Mouse (Mus musculus) G1E (cell line): ENCODE data around the gene Amotl2. TPM values are rescaled to one million over a fixed set of nuclear protein-coding genes. Genes with fewer than 3 reads are reported as not detected.
"Not testable (repeated sequence)": the region's sequence is repeated elsewhere in the genome, so short reads cannot be mapped to it uniquely, and the experiment has no call there.

Source experiments
- ATAC-seq: 2 replicates; pipeline ENCODE4 v1.8.0; 2016; ENCODE audit warnings: mild to moderate bottlenecking; ENCODE audit not compliant: insufficient number of reproducible peaks, poor library complexity, low FRiP score, severe bottlenecking; ENCODE audit errors: extremely low read depth
- DNase-seq: peaks from one replicate; pipeline ENCODE4 v3.0.0; 2012; ENCODE audit warnings: low spot score
- H3K27me3 ChIP-seq: 2 replicates; pipeline ENCODE4 v1.6.1; 2012; ENCODE audit warnings: mild to moderate bottlenecking, low read length, inconsistent platforms; ENCODE audit not compliant: insufficient read depth
- H3K36me3 ChIP-seq: replicated peaks from 2 replicates; pipeline ENCODE3; 2012; ENCODE audit warnings: mild to moderate bottlenecking, inconsistent platforms
- H3K4me1 ChIP-seq: 2 replicates; pipeline ENCODE4 v1.6.1; 2012; ENCODE audit warnings: low read depth, low read length, inconsistent platforms, mixed read lengths; ENCODE audit not compliant: insufficient read depth
- H3K4me3 ChIP-seq: 2 replicates; pipeline ENCODE4 v1.5.1; 2012; ENCODE audit warnings: low read depth, mild to moderate bottlenecking, inconsistent platforms, low read length, moderate library complexity, mixed read lengths
- H3K9me3 ChIP-seq: replicated peaks from 2 replicates; pipeline ENCODE4 v1.6.1; 2012; ENCODE audit warnings: inconsistent platforms
- CTCF ChIP-seq: IDR thresholded peaks from 2 replicates; pipeline ENCODE4 v1.5.1; 2012; ENCODE audit warnings: low read depth, low read length, inconsistent platforms, mixed read lengths
- GATA1 ChIP-seq: IDR thresholded peaks from 2 replicates; pipeline ENCODE4 v1.6.1; 2012; ENCODE audit warnings: borderline replicate concordance, low read length, inconsistent platforms, mixed read lengths
- GATA2 ChIP-seq: IDR thresholded peaks from 2 replicates; pipeline ENCODE4 v1.6.1; 2012; ENCODE audit warnings: low read depth, low read length, inconsistent platforms, borderline replicate concordance
- POLR2AphosphoS5 ChIP-seq: IDR thresholded peaks from 2 replicates; pipeline ENCODE4 v1.6.1; 2012; ENCODE audit warnings: low read depth, low read length, inconsistent platforms; ENCODE audit not compliant: insufficient replicate concordance
- TAL1 ChIP-seq: conservative IDR thresholded peaks from 2 replicates; pipeline ENCODE4 v1.6.1; 2012; ENCODE audit warnings: low read depth, low read length, inconsistent platforms, mixed read lengths
- polyA plus RNA-seq: library from polyadenylated mRNA; stranded (reverse); fragments of >175 nt; gene quantifications from 2 replicates; pipeline ENCODE4 v1.2.3, GENCODE M21; 2012
- total RNA-seq, 2 experiments: library from RNA; stranded (forward) in 1 of 2; stranded (reverse) in 1 of 2; fragments of 200-1000 nt in 1 of 2; fragments of >200 nt in 1 of 2; fragmentation: Nextera tagmentation in 1 of 2; gene quantifications; 2 replicates each; pipeline ENCODE4 v1.2.3; 2014 to 2017

Amotl2 gene
- total and polyA plus RNA-seq, 3 experiments: 1.4 TPM; not detected in 2

GRCm38 (mm10) chr9:102762836-102763235 lies 46.4 kb downstream of the Amotl2 start:
- Histone ChIP-seq H3K36me3 (no peaks in the 10 kb centered on the region), H3K27me3 (peaks cover 11% of the 10 kb centered on the region; the same call in 1 of the 2 replicates), H3K9me3 (no peaks in the 10 kb centered on the region), H3K4me3 (no peak overlapping the region), H3K4me1 (no peaks in the 10 kb centered on the region)
- no peak for TF ChIP-seq TAL1
- no peak for TF ChIP-seq GATA2
- no peak for TF ChIP-seq POLR2AphosphoS5
- TF ChIP-seq GATA1: no peak
- no peak for TF ChIP-seq CTCF
- ATAC-seq (no peak), DNase-seq (no peak)

DNA sequence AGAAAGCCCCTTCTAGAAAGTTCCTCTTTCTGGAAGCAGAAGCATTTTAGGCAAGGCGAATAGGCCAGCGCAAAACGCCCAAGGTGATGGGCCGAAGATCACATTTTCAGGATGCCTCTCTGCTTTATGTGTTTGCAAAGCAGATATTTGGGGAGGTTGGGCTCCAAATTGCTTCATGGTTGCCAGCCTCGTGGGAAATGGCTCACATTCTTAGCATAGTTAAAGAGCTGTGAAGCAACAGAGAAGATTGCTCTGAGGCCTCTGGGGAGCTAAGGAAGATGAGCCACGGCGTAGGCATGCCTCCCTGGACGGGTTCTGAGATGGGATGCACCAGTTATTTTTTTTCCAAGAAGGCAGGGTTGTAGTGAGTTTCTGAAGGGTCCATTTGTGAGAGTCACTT lies 47.0 kb downstream of the Amotl2 start:
- no peak for TF ChIP-seq GATA1
- TF ChIP-seq TAL1: no peak
- ATAC-seq: no peak
- no peaks in the 10 kb centered on the region for H3K9me3 ChIP-seq
- no peaks in the 10 kb centered on the region for H3K36me3 ChIP-seq
- H3K4me3 ChIP-seq: no peak overlapping the region
- no peak for DNase-seq
- peaks cover 11% of the 10 kb centered on the region; the same call in 1 of the 2 replicates for H3K27me3 ChIP-seq
- no peaks in the 10 kb centered on the region for H3K4me1 ChIP-seq

GRCm38 (mm10) chr9:102764540-102764939 lies 48.1 kb downstream of the Amotl2 start:
- not testable (repeated sequence) for H3K4me1 ChIP-seq, DNase-seq, H3K27me3 ChIP-seq, H3K9me3 ChIP-seq, H3K4me3 ChIP-seq, H3K36me3 ChIP-seq, ATAC-seq

GRCm38 (mm10) chr9:102766741-102767140 lies 50.3 kb downstream of the Amotl2 start:
- H3K36me3 ChIP-seq: no peaks in the 10 kb centered on the region
- no peak for ATAC-seq
- H3K9me3 ChIP-seq: no peaks in the 10 kb centered on the region
- DNase-seq: no peak
- TF ChIP-seq CTCF: no peak
- no peak for TF ChIP-seq GATA1
- no peak for TF ChIP-seq POLR2AphosphoS5
- no peak for TF ChIP-seq TAL1
- TF ChIP-seq GATA2: no peak
- H3K4me1 ChIP-seq: no peaks in the 10 kb centered on the region
- no peak overlapping the region for H3K4me3 ChIP-seq
- peaks cover 8% of the 10 kb centered on the region; the same call in 1 of the 2 replicates for H3K27me3 ChIP-seq

GRCm38 (mm10) chr9:102769257-102769656 lies 52.8 kb downstream of the Amotl2 start:
- ATAC-seq (no peak), DNase-seq (no peak)
- Histone ChIP-seq H3K27me3 (0 out of 2 replicates have a peak, but pooled peaks cover 8% of the 10 kb centered on the region), H3K36me3 (no peaks in the 10 kb centered on the region), H3K9me3 (no peaks in the 10 kb centered on the region), H3K4me3 (no peak overlapping the region), H3K4me1 (no peaks in the 10 kb centered on the region)
- TF ChIP-seq GATA1 (no peak), TAL1 (no peak), GATA2 (no peak), CTCF (no peak), POLR2AphosphoS5 (no peak)

GRCm38 (mm10) chr9:102770190-102770589 lies 53.7 kb downstream of the Amotl2 start:
- H3K36me3 ChIP-seq: no peaks in the 10 kb centered on the region
- TF ChIP-seq TAL1 (no peak), CTCF (no peak), POLR2AphosphoS5 (no peak)
- no peaks in the 10 kb centered on the region for H3K4me1 ChIP-seq
- no peaks in the 10 kb centered on the region for H3K9me3 ChIP-seq
- no peak for ATAC-seq
- H3K4me3 ChIP-seq: no peak overlapping the region
- H3K27me3 ChIP-seq: 0 out of 2 replicates have a peak, but pooled peaks cover 8% of the 10 kb centered on the region
- no peak for DNase-seq

- Histone ChIP-seq H3K36me3 (no peaks in the 10 kb centered on the region), H3K4me3 (no peak overlapping the region), H3K9me3 (no peaks in the 10 kb centered on the region), H3K27me3 (0 out of 2 replicates have a peak, but pooled peaks cover 8% of the 10 kb centered on the region), H3K4me1 (no peaks in the 10 kb centered on the region)
- TF ChIP-seq GATA2: no peak
- no peak for TF ChIP-seq CTCF
- TF ChIP-seq POLR2AphosphoS5: no peak
- no peak for TF ChIP-seq GATA1
- no peak for TF ChIP-seq TAL1
- no peak for ATAC-seq
- DNase-seq: no peak
Observed at GRCm38 (mm10) chr9:102771308-102771895, 54.9 kb downstream of the Amotl2 start.
